Comparison of ENCODE assay signal across 9 mouse cellular contexts in genomic region chrX:153505954-153506353, GRCm38 (mm10). TPM values are rescaled to one million over a fixed set of nuclear protein-coding genes. Genes with fewer than 3 reads are reported as not detected.
DNase-seq lines count a peak whose midpoint lies in the region; ATAC-seq lines count a peak whose summit lies in the region.
"Had no signal": no experiment of that assay in that cellular context is flagged by ENCODE, and none has a peak within 500 bp of the region (broad histone marks: within the 10 kb centered on the region; RNA-seq: fewer than 3 reads in every experiment).

No protein-coding gene starts in this region.

- no peak overlapping the region for H3K4me3 ChIP-seq in heart, embryonic 12.5 days

- ATAC-seq in heart, embryonic 12.5 days (ENCODE audit: insufficient number of reproducible peaks, low FRiP score) = no peak

- H3K27me3 ChIP-seq in heart, embryonic 12.5 days (replicated peaks) = no peaks in the 10 kb centered on the region

- DNase-seq in heart, postnatal 10 days = peak; percentile 24 to 53
- DNase-seq in urinary bladder, postnatal 14 days (ENCODE audit: low spot score) = peak; percentile 11
- DNase-seq in urinary bladder, postnatal 10 days (ENCODE audit: low spot score) = no peak
- peak; percentile 36 to 62 for DNase-seq in cerebellum, postnatal 25 days
- peak; percentile 52 to 55 for DNase-seq in kidney, postnatal 25 days
- DNase-seq in retina, embryonic 14.5 days (ENCODE audit: low spot score) = peak; percentile 63
- no peak for DNase-seq in yolk sac, embryonic 10.5 days (ENCODE audit: low spot score)

- WGBS in heart, embryonic 12.5 days = 44% methylated on average over 9 of the region's 9 CpGs

- no peaks in the 10 kb centered on the region for H3K4me1 ChIP-seq in heart, embryonic 12.5 days (replicated peaks)

- H3K27ac ChIP-seq in heart, embryonic 12.5 days (ENCODE audit: poor library complexity, severe bottlenecking) = no peak overlapping the region

- no peak overlapping the region for H3K9ac ChIP-seq in heart, embryonic 12.5 days

- no peaks in the 10 kb centered on the region for H3K9me3 ChIP-seq in heart, embryonic 12.5 days (replicated peaks)

- no peak overlapping the region for H3K4me2 ChIP-seq in heart, embryonic 12.5 days

- no peaks in the 10 kb centered on the region for H3K36me3 ChIP-seq in heart, embryonic 12.5 days

- intact Hi-C loops in heart, postnatal 10 days (cut with DNase I) = loop anchor here (1.0 to 2.0 kb wide), 2 partner anchors 117 to 207 kb away; no protein-coding TSS in a partner anchor

RNA-seq across cellular contexts. Expression of gene Ubqln2, which starts 7.9 kb away (rescaled TPM):
- total RNA-seq in heart, postnatal 10 days (2021) = 10 to 100 TPM; 29.9 to 33.1 TPM
- polyA plus RNA-seq in heart, embryonic 12.5 days (2016; fragmentation: Nextera tagmentation; extraction: Ambion mirVana) = 18.5 and 20.3 TPM in 2 replicates

RNA-seq across cellular contexts. Expression of gene Cypt3, which starts 52.4 kb away (rescaled TPM):
- total RNA-seq in heart, postnatal 10 days (2021) = not detected
- polyA plus RNA-seq in heart, embryonic 12.5 days (2016; fragmentation: Nextera tagmentation; extraction: Ambion mirVana) = not detected in 2 replicates
- polyA plus RNA-seq: heart, embryonic 14.5 days had no signal

Comparison
In these comparisons a context has a peak if more than half of its experiments do, and no peak if none do; other contexts are left out.
1. DNase-seq: peak in heart, postnatal 10 days (2 of 2), urinary bladder, postnatal 14 days (single experiment), cerebellum, postnatal 25 days (2 of 2), kidney, postnatal 25 days (2 of 2) and retina, embryonic 14.5 days (single experiment); none in urinary bladder, postnatal 10 days (single experiment) and yolk sac, embryonic 10.5 days (single experiment).